ENCODE assay signal across 7 mouse cellular contexts in genomic region chr16:87494955-87495655, GRCm38 (mm10). TPM values are rescaled to one million over a fixed set of nuclear protein-coding genes. Genes with fewer than 3 reads are reported as not detected.
DNase-seq lines count a peak whose midpoint lies in the region; ATAC-seq and TF ChIP-seq lines count a peak whose summit lies in the region.

No protein-coding gene starts in this region.

- intact Hi-C loops in left cerebral cortex, adult 2 months (cut with DNase I) = loop anchor here (1.0 kb wide), 1 partner anchor 41 kb away; the partner anchor contains the start of gene Usp16
- intact Hi-C loops in left cerebral cortex, postnatal 14 days (cut with DNase I) = loop anchor here (2.0 kb wide), 1 partner anchor 38 kb away; no protein-coding TSS in a partner anchor

- peak overlapping the region; percentile 54 for H3K4me2 ChIP-seq in limb, embryonic 11.5 days (ENCODE audit: low read depth, severe bottlenecking)
- peak overlapping the region; percentile 75 for H3K4me2 ChIP-seq in neural tube, embryonic 12.5 days (replicated peaks)

- peak overlapping the region; percentile 85 for H3K4me3 ChIP-seq in left cerebral cortex, adult 2 months
- peak overlapping the region; percentile 86 for H3K4me3 ChIP-seq in limb, embryonic 11.5 days (ENCODE audit: low read depth, low read length)
- H3K4me3 ChIP-seq in neural tube, embryonic 12.5 days = peak overlapping the region; percentile 87

- no peaks in the 10 kb centered on the region for H3K27me3 ChIP-seq in limb, embryonic 11.5 days (ENCODE audit: control insufficient read depth, insufficient read depth, low read length)
- no peaks in the 10 kb centered on the region for H3K27me3 ChIP-seq in neural tube, embryonic 12.5 days (replicated peaks)

- peak overlapping the region; percentile 81 for H3K27ac ChIP-seq in left cerebral cortex, adult 2 months
- peak overlapping the region; percentile 64 for H3K27ac ChIP-seq in limb, embryonic 11.5 days (replicated peaks; ENCODE audit: low read depth, low read length)
- H3K27ac ChIP-seq in neural tube, embryonic 12.5 days = peak overlapping the region; percentile 53; the same call in 1 of the 2 replicates

- TF ChIP-seq CTCF in left cerebral cortex, adult 2 months (IDR thresholded peaks at IDR 0.05) = no peak

- DNase-seq in left cerebral cortex, adult 2 months (ENCODE audit: extremely low spot score in 1 of 2, low spot score in 2 of 2) = peak in 1 of 2 experiments; percentile 17
- no peak for DNase-seq in left cerebral cortex, postnatal 14 days (ENCODE audit: low spot score in 2 of 2)
- peak; percentile 55 for DNase-seq in adipocyte (ENCODE audit: low spot score)
- no peak for DNase-seq in limb, embryonic 11.5 days (ENCODE audit: low spot score)
- no peak for DNase-seq in ovary, postnatal 36 days (ENCODE audit: low spot score)

- peak; percentile 41 for ATAC-seq in erythroid progenitor cell, adult 5-6 weeks (replicated peaks; ENCODE audit: low FRiP score, poor library complexity, severe bottlenecking)
- peak; percentile 15; the same call in 1 of the 2 replicates for ATAC-seq in limb, embryonic 11.5 days (ENCODE audit: insufficient number of reproducible peaks, low FRiP score, low TSS enrichment, low read depth)
- ATAC-seq in neural tube, embryonic 12.5 days (ENCODE audit: low FRiP score, low read depth) = peak; percentile 59; the same call in 1 of the 2 replicates

- WGBS in limb, embryonic 11.5 days = under 1% methylated on average over 39 of the region's 39 CpGs
- WGBS in neural tube, embryonic 12.5 days = under 1% methylated on average over 39 of the region's 39 CpGs

- peaks cover 6% of the 10 kb centered on the region for H3K36me3 ChIP-seq in limb, embryonic 11.5 days (ENCODE audit: control insufficient read depth, insufficient read depth, low read length)
- H3K36me3 ChIP-seq in neural tube, embryonic 12.5 days = peaks cover 39% of the 10 kb centered on the region

- no peaks in the 10 kb centered on the region for H3K9me3 ChIP-seq in limb, embryonic 11.5 days (ENCODE audit: control insufficient read depth, low read length)
- no peaks in the 10 kb centered on the region for H3K9me3 ChIP-seq in neural tube, embryonic 12.5 days

- H3K9ac ChIP-seq in limb, embryonic 11.5 days (ENCODE audit: low read length) = peak overlapping the region; percentile 96
- peak overlapping the region; percentile 96 for H3K9ac ChIP-seq in neural tube, embryonic 12.5 days

- peaks cover 7% of the 10 kb centered on the region; the same call in 1 of the 2 replicates for H3K4me1 ChIP-seq in limb, embryonic 11.5 days (ENCODE audit: control insufficient read depth, insufficient read depth, low read length)
- peaks cover 15% of the 10 kb centered on the region for H3K4me1 ChIP-seq in neural tube, embryonic 12.5 days

RNA-seq across cellular contexts. Expression of gene Cct8, which starts 0.6 kb away (rescaled TPM):
- 100 to 1,000 TPM; 145 to 188 TPM for total RNA-seq in left cerebral cortex, adult 2 months (2021)
- 100 to 1,000 TPM; 170 to 171 TPM for total RNA-seq in left cerebral cortex, postnatal 14 days (2021)
- 74.6 and 75.0 TPM in 2 replicates for total RNA-seq in erythroid progenitor cell, adult 5-6 weeks (2015; ENCODE audit: low replicate concordance)
- 152 and 166 TPM in 2 replicates for total RNA-seq in erythroid progenitor cell, adult 5-6 weeks (2017; ENCODE audit: low replicate concordance)
- polyA plus RNA-seq in limb, embryonic 11.5 days (2014; fragmentation: Nextera tagmentation; extraction: Ambion mirVana) = 673 and 691 TPM in 2 replicates
- 499 and 510 TPM in 2 replicates for polyA plus RNA-seq in neural tube, embryonic 12.5 days (2016; fragmentation: Nextera tagmentation; extraction: Ambion mirVana)

RNA-seq across cellular contexts. Expression of gene Usp16, which starts 40.6 kb away (rescaled TPM):
- total RNA-seq in left cerebral cortex, adult 2 months (2021) = 10 to 100 TPM; 41.8 to 49.8 TPM
- total RNA-seq in left cerebral cortex, postnatal 14 days (2021) = 10 to 100 TPM; 48.7 to 53.3 TPM
- 41.9 and 65.2 TPM in 2 replicates for total RNA-seq in erythroid progenitor cell, adult 5-6 weeks (2015; ENCODE audit: low replicate concordance)
- total RNA-seq in erythroid progenitor cell, adult 5-6 weeks (2017; ENCODE audit: low replicate concordance) = 26.8 and 33.0 TPM in 2 replicates
- polyA plus RNA-seq in limb, embryonic 11.5 days (2014; fragmentation: Nextera tagmentation; extraction: Ambion mirVana) = 46.4 and 50.6 TPM in 2 replicates
- 46.3 and 48.7 TPM in 2 replicates for polyA plus RNA-seq in neural tube, embryonic 12.5 days (2016; fragmentation: Nextera tagmentation; extraction: Ambion mirVana)

RNA-seq across cellular contexts. Expression of gene Rwdd2b, which starts 54.7 kb away (rescaled TPM):
- 1 to 10 TPM; 7.8 to 9.7 TPM for total RNA-seq in left cerebral cortex, adult 2 months (2021)
- total RNA-seq in left cerebral cortex, postnatal 14 days (2021) = 10 to 100 TPM; 10.1 to 10.4 TPM
- 1.3 TPM in 1 of 2 replicates, not detected in the other for total RNA-seq in erythroid progenitor cell, adult 5-6 weeks (2015; ENCODE audit: low replicate concordance)
- 1.4 and 4.2 TPM in 2 replicates for total RNA-seq in erythroid progenitor cell, adult 5-6 weeks (2017; ENCODE audit: low replicate concordance)
- polyA plus RNA-seq in limb, embryonic 11.5 days (2014; fragmentation: Nextera tagmentation; extraction: Ambion mirVana) = 9.3 and 9.4 TPM in 2 replicates
- 12.9 and 13.5 TPM in 2 replicates for polyA plus RNA-seq in neural tube, embryonic 12.5 days (2016; fragmentation: Nextera tagmentation; extraction: Ambion mirVana)

RNA-seq across cellular contexts. Expression of gene Map3k7cl, which starts 58.0 kb away (rescaled TPM):
- under 1 TPM; 0.34 to 0.42 TPM for total RNA-seq in left cerebral cortex, adult 2 months (2021)
- under 1 TPM; 0.66 to 0.77 TPM for total RNA-seq in left cerebral cortex, postnatal 14 days (2021)
- not detected in 2 replicates for total RNA-seq in erythroid progenitor cell, adult 5-6 weeks (2015; ENCODE audit: low replicate concordance)
- not detected in 2 replicates for total RNA-seq in erythroid progenitor cell, adult 5-6 weeks (2017; ENCODE audit: low replicate concordance)
- polyA plus RNA-seq in limb, embryonic 11.5 days (2014; fragmentation: Nextera tagmentation; extraction: Ambion mirVana) = not detected in 2 replicates
- not detected in 2 replicates for polyA plus RNA-seq in neural tube, embryonic 12.5 days (2016; fragmentation: Nextera tagmentation; extraction: Ambion mirVana)
